Mouse (Mus musculus): ENCODE data around the gene Hspbap1.

Hspbap1 gene

DNA sequence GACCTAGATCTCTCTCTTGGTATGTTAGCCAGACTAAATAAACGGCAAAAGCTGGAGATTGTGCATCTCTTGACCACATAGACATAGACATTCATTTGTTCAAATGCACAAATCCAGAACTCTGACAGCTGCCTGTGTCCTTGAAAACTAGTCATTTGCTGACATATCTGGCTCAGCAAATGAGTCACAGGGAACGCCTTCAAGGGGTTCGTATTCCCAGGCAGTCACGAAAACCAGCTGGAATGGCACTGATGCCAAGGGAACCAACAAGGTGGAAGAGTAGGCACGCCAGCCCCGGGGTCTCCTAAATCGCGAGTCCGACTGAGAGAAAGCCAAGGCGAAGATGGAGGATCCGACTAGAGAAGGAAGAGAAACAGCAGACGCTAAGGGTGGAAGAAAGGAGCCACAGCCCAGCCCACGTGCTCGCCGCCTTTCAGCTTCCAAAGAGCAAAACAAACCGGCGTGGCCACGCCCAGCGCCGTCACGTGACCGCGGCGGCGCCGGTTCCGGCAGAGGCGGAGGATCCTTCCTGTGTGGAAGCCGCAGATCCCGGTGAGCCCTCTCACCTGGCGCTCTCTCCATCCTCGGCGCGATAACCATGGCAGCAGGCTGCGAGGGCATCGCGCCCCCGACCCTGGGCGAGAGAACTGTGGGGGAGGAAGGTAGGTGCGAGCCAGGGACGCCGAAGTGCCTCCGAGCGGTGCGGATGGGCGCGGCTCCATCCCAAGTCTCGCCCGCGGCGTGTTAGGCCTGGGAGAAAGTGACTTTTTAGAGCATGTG lies at the start of gene Hspbap1:
Gene Hspbap1 (plus strand): TSS at position 498 of the 780 bp plus-strand sequence.
- ChIA-PET POLR2A (interaction anchor here (0.5 to 12.6 kb wide), 37 partner anchors 8 to 213 kb away, joined by 3 to 125 read pairs (median 3); no protein-coding TSS in a partner anchor), CTCF (no interaction called here)

DNA sequence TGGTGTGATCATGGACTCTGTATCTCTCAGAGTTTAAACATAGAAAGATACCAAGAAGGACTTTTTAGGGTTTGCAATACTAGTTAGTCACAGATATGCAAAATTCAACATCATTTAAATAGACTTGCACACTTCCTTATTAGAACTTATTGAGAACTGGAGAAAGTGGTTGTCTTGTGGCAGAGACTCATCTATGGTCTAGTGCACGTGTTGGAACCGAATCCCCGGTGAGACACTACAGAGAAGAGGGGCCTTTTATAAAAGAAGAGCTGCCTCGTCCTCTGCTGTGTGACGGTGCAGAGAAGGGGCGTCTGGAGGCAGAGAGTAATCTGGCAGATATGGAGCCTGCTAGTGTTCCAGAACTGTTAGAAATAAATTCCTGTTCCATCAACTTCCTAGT lies 45.6 kb upstream of the Hspbap1 start:
- ChIA-PET POLR2A (interaction anchor here in 2 of 4 experiments (1.0 to 1.6 kb wide), 2 partner anchors 9 to 16 kb away, joined by 3 to 7 read pairs; no protein-coding TSS in a partner anchor), CTCF (interaction anchor here in 1 of 4 experiments (1.3 kb wide), 1 partner anchor 184 kb away, joined by 5 read pairs; the partner anchor contains the start of gene Sema5b)

DNA sequence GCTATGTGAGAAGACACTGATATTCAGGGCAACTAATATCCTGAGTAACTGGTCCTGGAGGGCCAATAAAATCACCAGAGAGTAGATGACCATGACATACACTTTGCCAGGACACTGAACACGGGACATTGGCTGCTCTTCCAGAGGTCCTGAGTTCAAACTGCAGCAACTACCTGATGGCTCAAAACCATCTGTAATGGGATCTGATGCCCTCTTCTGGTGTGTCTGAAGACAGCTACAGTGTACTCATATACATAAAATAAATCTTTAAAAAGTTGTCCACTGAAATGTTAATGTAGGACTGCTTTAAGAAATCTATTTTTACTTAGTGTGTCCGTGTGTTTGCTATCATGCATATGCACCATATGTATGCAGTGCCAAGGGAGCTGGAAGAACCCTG lies 43.6 kb upstream of the Hspbap1 start:
- CTCF ChIA-PET: interaction anchor here in 2 of 4 experiments (0.5 to 2.3 kb wide), 11 partner anchors 9 to 440 kb away, joined by 3 to 12 read pairs (median 3); partner anchors contain the start of gene Sema5b (in 2 of the 2)

DNA sequence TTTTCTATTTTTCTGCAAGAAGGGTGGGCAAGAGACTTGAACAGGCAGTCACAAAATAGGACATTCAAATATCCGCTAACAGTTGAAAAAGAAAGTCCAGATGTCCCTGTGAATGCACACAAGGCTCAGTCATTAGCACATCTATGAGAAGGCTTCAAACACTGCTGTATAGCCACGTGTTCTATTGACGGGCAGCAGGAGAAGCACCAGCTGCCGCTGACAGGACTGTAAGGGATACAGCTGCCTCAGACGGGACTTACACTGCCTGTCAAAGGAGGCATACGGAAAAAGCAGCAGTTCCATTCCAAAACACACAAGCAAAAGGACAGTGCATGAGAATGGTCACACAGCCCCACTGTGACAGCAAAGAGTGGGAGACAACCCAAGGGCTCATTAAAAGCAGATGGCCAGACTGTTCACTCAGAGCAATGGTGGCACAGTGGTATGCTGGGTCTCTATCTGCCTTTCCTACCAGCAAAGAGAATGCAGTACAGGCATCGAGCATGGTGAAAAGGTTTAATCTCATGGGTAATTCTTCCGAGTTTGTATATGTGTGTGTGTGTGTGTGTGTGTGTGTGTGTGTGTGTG lies 40.9 kb upstream of the Hspbap1 start:
- POLR2A ChIA-PET: interaction anchor here in 3 of 4 experiments (0.6 to 1.8 kb wide), 7 partner anchors 33 to 189 kb away, joined by 3 to 4 read pairs (median 4); partner anchors contain the start of genes Hspbap1 (in 1 of the 3) and Sema5b (in 1 of the 3)
- CTCF ChIA-PET: interaction anchor here in 1 of 4 experiments (0.6 kb wide), 1 partner anchor 8 kb away, joined by 4 read pairs; no protein-coding TSS in a partner anchor

More for the DNA sequence above, 43.6 kb upstream of the Hspbap1 start:
- POLR2A ChIA-PET: interaction anchor here in 2 of 4 experiments (0.5 to 1.5 kb wide), 4 partner anchors 10 to 185 kb away, joined by 3 to 4 read pairs (median 3); partner anchors contain the start of gene Sema5b (in 1 of the 2)

DNA sequence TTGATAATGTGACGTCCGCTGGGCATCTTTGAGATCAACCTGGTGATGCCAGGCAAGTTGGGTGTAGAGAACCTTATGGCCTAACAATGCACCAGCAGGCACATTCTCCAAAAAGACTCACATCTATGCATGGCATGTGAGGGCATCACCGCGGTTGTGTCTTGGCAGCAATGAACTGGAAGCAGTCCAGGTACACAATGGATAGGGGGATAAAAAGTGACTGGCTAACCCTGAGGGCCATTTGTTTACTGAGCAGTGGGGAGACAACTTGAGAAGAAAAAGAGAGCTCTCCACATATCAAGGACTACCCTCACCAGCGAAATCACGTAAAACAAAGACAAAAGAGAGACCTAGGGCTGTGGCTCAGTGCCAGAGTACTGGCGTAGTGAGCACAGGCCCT lies 38.1 kb upstream of the Hspbap1 start:
- POLR2A ChIA-PET: interaction anchor here in 2 of 4 experiments (0.5 to 1.9 kb wide), 3 partner anchors 28 to 144 kb away, joined by 3 to 9 read pairs (median 3); no protein-coding TSS in a partner anchor
- CTCF ChIA-PET: no interaction called here

DNA sequence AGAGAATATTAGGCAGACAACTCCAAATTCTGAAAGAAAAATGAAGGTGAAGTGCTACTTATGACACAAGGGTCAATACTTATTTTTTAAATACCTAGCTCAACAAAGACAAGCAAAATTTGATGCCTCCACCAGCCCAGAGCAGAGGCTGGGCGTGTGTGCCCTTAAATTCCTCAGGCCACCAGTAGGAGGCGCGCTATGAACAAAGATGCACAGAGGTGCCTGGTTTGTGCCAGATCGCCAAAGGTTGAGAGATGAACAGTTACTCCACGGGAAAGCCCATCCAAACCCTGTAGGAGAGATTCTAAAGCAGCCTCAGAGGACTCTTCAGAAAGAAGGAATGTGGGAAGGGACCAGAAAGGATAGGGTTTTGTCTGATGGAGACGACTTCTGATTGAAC lies 36.1 kb upstream of the Hspbap1 start:
- POLR2A ChIA-PET: interaction anchor here in 2 of 4 experiments (0.6 to 1.9 kb wide), 14 partner anchors 9 to 83 kb away, joined by 3 to 10 read pairs (median 3); partner anchors contain the start of gene Dirc2 (in 1 of the 2)
- CTCF ChIA-PET: interaction anchor here (0.6 to 1.7 kb wide), 24 partner anchors 11 to 1640 kb away, joined by 3 to 13 read pairs (median 4); partner anchors contain the start of gene Dirc2 (in 1 of the 4)

DNA sequence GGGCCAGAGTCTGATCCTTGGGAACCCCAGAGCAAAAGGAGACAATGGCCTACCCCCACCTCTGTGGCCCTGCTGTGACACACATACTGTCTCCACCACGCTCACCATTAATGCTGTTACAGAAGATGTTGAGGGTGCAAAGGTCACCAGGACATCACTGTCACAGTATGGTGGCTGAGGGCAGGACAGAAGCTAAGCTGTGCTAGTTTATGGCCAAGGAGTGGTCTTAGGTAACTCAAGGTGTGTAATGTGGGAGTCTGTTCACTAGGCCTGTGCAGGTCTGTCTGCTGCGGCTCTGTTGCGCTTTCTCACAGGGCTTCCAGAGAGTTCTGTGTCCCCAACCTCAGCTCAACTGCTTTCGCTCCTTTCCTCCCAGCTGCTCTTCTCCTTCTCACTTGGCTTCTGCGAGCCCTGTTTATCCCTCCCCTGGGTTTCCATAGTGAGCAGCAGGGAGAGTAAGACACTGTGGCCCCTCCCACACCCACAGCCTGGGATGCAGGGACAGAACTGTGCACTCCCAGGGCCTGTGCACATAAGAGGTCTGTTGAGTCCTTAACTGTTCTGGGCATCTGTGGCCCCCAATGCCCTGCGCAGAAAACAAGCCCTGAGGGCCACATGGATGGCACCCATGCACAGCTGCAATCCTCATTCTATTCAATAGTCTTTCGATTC lies 31.9 kb upstream of the Hspbap1 start:
- ChIA-PET POLR2A (interaction anchor here in 2 of 4 experiments (1.0 to 1.1 kb wide), 3 partner anchors 11 to 132 kb away, joined by 3 to 4 read pairs (median 4); partner anchors contain the start of gene Hspbap1 (in 1 of the 2)), CTCF (interaction anchor here in 2 of 4 experiments (0.6 to 1.0 kb wide), 3 partner anchors 9 to 124 kb away, joined by 3 to 4 read pairs (median 4); no protein-coding TSS in a partner anchor)

DNA sequence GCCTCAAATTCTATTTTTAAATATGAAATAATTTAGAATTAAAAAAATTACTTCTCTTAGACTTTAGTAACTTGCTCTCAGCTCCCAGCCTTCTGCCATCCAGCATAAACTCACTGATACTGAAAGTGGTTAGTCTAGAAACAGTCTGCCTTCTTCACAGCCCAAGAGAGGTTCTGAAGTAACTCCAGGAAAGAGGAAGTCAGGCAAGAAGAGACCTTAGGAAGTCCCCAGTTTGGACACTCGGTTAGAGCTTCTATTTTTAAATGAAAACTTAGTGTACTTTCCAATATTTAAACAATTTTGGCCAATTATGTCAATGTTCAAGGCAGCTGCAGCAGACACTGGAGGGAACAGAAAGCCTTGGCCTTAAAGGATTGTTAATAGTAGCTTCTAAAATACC lies 30.6 kb upstream of the Hspbap1 start:
- ChIA-PET CTCF (no interaction called here), POLR2A (interaction anchor here in 1 of 4 experiments (0.8 to 1.1 kb wide), 3 partner anchors 9 to 131 kb away, joined by 3 to 4 read pairs (median 3); no protein-coding TSS in a partner anchor)

DNA sequence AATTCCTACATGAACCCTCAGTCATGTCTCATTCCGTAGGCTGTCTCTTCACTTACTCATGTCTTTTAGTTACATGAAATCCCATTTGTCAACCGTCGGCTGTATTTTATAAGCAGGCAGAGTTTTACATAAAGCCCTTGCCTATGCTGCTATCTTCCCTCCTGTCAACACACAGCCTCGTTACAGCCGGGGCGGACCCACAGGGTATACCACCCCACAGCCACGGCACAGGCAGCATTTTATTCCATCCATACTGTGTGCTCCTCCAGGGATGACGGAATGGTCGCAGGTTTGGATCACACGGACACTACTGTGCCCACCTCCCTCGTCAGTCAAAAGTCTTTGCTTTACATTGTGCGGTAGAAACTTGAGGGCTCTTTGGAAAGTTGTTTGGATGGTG lies 29.8 kb upstream of the Hspbap1 start:
- POLR2A ChIA-PET: interaction anchor here in 2 of 4 experiments (0.6 to 1.5 kb wide), 4 partner anchors 27 to 200 kb away, joined by 3 to 4 read pairs (median 4); no protein-coding TSS in a partner anchor
- CTCF ChIA-PET: no interaction called here

DNA sequence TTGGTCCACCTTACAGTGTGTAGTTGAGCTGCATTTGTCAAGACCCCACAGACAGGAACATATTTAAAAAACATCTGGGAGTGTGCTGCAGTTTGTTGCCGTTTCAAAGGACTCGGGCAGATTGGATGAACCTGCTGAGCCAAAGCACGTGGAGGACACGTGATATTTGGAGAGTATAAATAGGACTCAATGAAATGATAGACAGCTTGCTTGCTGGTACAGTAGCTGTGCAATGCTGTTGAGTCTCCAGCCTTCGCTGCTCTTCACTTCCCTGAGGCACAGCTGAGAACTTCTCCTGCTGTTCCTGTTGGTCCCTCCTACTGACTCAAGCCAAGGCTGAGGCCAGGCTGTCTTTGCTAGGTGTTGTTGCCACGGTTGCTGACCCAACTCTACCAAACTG lies 29.2 kb upstream of the Hspbap1 start:
- POLR2A ChIA-PET: interaction anchor here in 2 of 4 experiments (0.6 to 1.5 kb wide), 5 partner anchors 17 to 199 kb away, joined by 3 to 4 read pairs (median 3); no protein-coding TSS in a partner anchor
- CTCF ChIA-PET: interaction anchor here in 1 of 4 experiments (0.8 to 1.2 kb wide), 2 partner anchors 15 to 121 kb away, joined by 3 read pairs; no protein-coding TSS in a partner anchor

DNA sequence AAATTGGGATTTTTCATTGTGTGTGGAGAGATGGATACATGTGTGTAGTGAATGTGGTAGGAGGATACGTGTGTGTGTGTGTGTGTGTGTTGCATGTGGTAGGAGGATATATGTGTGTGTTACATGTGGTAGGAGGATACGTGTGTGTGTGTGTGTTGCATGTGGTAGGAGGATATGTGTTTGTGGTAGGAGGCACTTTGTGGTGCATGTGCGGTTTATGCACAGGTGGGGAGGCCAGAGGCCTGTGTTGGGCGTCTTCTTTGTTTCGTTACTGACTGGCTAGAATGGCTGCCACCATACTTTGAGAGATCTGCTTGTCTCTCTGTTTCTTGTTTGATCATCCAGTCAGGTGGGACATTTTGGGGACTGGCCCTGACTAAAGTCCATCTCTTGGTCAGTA lies 28.6 kb upstream of the Hspbap1 start:
- ChIA-PET CTCF (interaction anchor here in 1 of 4 experiments (0.8 to 1.2 kb wide), 2 partner anchors 15 to 120 kb away, joined by 3 read pairs; no protein-coding TSS in a partner anchor), POLR2A (interaction anchor here in 2 of 4 experiments (1.0 to 1.5 kb wide), 3 partner anchors 28 to 198 kb away, joined by 3 to 4 read pairs (median 3); no protein-coding TSS in a partner anchor)

DNA sequence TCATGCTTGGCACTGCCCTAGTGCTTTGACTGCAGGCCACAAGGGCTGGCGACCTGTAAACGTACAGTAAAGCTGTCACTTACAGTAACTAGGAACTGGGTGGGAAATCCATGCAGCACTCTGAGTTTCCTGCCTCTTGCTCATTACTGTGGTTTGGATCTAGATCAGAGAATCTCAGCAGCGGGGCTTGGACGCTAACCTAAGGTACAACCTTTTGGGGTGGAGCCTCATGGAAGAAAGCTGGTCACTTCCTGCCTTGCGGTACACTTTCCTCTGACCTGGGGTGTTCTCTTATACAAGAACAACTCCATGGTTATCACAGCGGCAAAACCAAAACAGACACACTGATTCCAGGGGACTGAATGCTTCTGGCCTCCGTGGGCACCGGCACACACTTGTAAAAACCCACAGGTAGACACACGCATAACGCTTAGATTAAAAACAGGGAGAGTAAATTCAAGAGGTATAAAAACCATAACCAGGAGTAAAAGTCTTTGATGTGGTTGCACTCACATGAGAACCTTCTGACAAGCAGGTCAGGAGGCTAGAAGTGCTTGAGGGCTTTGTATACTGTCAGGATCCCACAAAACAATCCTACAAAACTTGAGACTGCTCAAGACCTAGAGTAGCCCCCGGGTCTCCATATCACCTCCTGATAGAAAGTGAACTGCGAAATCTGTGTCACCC lies 27.8 kb upstream of the Hspbap1 start:
- POLR2A ChIA-PET: interaction anchor here in 3 of 4 experiments (0.6 to 1.4 kb wide), 7 partner anchors 25 to 198 kb away, joined by 3 to 6 read pairs (median 3); no protein-coding TSS in a partner anchor
- CTCF ChIA-PET: no interaction called here

DNA sequence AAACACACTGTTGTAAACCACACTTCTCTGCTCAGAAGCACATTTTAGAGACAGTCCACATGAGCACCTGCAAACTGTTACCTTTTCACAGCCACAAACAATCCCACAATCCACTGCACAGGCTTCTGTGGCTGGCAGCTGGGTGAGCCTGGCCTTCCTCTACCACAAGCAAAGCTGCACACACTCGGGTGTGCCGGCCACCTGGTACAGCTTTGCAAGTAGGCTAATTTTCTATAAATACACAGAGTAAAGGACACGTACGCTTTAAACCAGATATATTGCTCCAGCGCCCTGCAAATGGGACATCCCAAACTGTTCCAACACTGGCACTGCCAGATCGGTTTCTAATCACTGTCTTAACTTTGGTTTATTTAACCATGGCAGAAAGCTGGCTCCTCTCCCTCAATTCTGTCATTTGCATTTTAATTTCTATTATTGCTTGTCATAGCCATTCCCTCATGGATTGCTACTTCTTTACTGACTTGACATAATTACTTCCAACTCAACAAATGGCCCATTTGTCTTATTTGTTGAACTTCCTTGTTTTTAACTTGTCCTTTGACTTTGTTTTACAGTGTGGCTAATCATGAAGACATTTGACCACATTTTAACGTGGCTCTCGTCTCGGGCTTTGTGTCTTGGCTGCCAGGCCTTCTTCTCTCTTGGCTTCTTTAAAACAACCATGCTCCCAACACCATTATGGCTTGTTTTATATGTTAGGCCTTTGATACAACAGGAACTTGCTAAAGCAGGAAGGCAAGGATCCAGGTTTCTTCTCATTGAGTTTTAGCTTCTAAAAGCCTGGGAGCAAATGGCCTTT lies 22.5 kb upstream of the Hspbap1 start:
- CTCF ChIA-PET: interaction anchor here in 2 of 4 experiments (1.1 kb wide), 2 partner anchors 69 to 70 kb away, joined by 3 read pairs; no protein-coding TSS in a partner anchor
- POLR2A ChIA-PET: interaction anchor here in 1 of 4 experiments (0.6 to 1.9 kb wide), 3 partner anchors 8 to 53 kb away, joined by 3 to 7 read pairs (median 3); no protein-coding TSS in a partner anchor

DNA sequence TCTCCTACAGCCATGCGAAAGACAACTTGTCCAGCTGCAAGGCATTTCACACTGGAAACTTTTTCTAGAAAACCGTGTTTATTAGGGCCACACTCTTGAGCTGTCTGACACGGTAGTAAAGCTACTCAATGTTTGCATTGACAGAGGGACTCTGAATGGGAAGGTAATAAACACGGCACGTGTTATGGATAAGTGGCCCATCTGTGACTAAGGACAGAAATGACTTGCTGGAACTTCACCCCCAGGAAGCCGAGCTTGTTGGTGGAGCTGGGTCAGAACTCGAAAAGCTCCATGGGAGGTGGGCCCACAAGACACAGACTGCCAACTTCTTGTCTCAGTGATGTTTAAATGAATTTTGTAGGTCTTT lies 22.0 kb upstream of the Hspbap1 start:
- CTCF ChIA-PET: interaction anchor here in 2 of 4 experiments (0.6 to 1.1 kb wide), 3 partner anchors 18 to 69 kb away, joined by 3 read pairs; no protein-coding TSS in a partner anchor
- POLR2A ChIA-PET: interaction anchor here in 2 of 4 experiments (0.8 to 1.9 kb wide), 4 partner anchors 9 to 25 kb away, joined by 3 to 7 read pairs (median 4); no protein-coding TSS in a partner anchor

DNA sequence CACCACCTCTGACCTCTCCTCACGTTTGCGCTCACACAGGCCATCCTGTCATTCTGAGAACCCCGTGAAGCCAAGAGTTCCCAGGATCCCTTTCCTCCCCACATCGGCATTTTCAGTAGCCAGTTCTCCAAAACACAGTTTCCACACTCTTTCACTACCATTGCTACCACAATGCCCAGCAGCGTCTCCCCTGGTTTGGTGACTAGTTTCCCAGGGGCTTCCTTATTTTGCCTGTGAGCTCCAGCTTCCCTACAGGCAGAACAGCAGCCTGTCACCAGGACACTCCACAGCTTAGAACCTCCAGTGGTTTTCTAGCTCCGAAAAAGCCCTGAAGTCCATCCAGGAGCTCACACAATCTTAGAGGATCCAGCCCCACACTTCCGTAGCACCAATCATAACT lies 20.8 kb upstream of the Hspbap1 start:
- ChIA-PET CTCF (no interaction called here), POLR2A (interaction anchor here in 2 of 4 experiments (1.4 to 1.8 kb wide), 2 partner anchors 11 to 15 kb away, joined by 4 to 5 read pairs; no protein-coding TSS in a partner anchor)

DNA sequence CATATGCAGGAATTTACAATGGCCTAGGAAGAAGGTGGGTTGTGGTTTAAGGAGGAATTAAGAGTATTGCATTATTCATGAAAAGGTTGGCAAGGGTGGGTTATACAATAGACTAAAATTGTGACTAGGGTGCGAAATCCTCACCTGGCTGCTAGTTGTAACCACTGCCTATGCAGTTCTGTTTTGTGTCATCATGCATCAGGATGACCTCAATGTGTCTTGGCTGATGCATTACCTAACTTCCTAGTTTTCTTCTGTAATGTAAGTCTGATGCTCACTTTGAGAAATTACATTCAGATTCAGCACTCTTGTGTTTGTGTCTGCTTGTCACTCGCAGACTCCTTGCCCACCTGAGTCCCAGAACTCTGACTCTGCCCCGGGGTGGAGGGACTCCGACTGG lies 18.3 kb upstream of the Hspbap1 start:
- POLR2A ChIA-PET: interaction anchor here in 1 of 4 experiments (1.0 to 2.1 kb wide), 2 partner anchors 10 to 104 kb away, joined by 3 to 9 read pairs; no protein-coding TSS in a partner anchor

More for the DNA sequence above, 18.3 kb upstream of the Hspbap1 start:
- CTCF ChIA-PET: no interaction called here
